Mouse (Mus musculus): ENCODE data around the gene Mrpl1. TPM values are rescaled to one million over a fixed set of nuclear protein-coding genes. Genes with fewer than 3 reads are reported as not detected.
A peak's percentile ranks its signal among the peaks of the same experiment; 100 is the strongest.

The Mrpl1 gene
- total RNA-seq, 2 experiments from 2014 or later = 14.1 to 15.1 TPM

- intact Hi-C loops (cut with DNase I) = loop anchor here (1.0 kb wide), 1 partner anchor 48 kb away; no protein-coding TSS in a partner anchor
- peak overlapping the region; percentile 91 for H3K27ac ChIP-seq
- peak; percentile 89 to 93 for DNase-seq (ENCODE audit: extremely low spot score in 1 of 2, low spot score in 2 of 2)
- TF ChIP-seq CTCF (IDR thresholded peaks at IDR 0.05) = no peak
- H3K4me3 ChIP-seq = peak overlapping the region; percentile 80
These were observed 757 bp downstream of the Mrpl1 start for GRCm38 (mm10) chr5:96209916-96210583.

GRCm38 (mm10) chr5:96218648-96219047, 9.4 kb downstream of the Mrpl1 start:
- DNase-seq (ENCODE audit: extremely low spot score in 1 of 2, low spot score in 2 of 2) = no peak
- Histone ChIP-seq H3K4me3 (no peak overlapping the region), H3K27ac (no peak overlapping the region)
- intact Hi-C loops (cut with DNase I) = no loop called here
- TF ChIP-seq CTCF (IDR thresholded peaks at IDR 0.05) = no peak

GRCm38 (mm10) chr5:96219512-96219911, 10.2 kb downstream of the Mrpl1 start:
- intact Hi-C loops (cut with DNase I) = no loop called here
- no peak overlapping the region for H3K4me3 ChIP-seq
- DNase-seq (ENCODE audit: extremely low spot score in 1 of 2, low spot score in 2 of 2) = no peak
- H3K27ac ChIP-seq = no peak overlapping the region
- no peak for TF ChIP-seq CTCF (IDR thresholded peaks at IDR 0.05)

- DNase-seq (ENCODE audit: extremely low spot score in 1 of 2, low spot score in 2 of 2) = no peak
- TF ChIP-seq CTCF (IDR thresholded peaks at IDR 0.05) = no peak
- Histone ChIP-seq H3K4me3 (no peak overlapping the region), H3K27ac (no peak overlapping the region)
- intact Hi-C loops (cut with DNase I) = no loop called here
These were observed 12.0 kb downstream of the Mrpl1 start for GRCm38 (mm10) chr5:96221298-96221697.

- no peak for TF ChIP-seq CTCF (IDR thresholded peaks at IDR 0.05)
- H3K27ac ChIP-seq = no peak overlapping the region
- intact Hi-C loops (cut with DNase I) = no loop called here
- no peak for DNase-seq (ENCODE audit: extremely low spot score in 1 of 2, low spot score in 2 of 2)
- no peak overlapping the region for H3K4me3 ChIP-seq
These were observed 12.7 kb downstream of the Mrpl1 start for GRCm38 (mm10) chr5:96221812-96222585.

GRCm38 (mm10) chr5:96222964-96223363, 13.7 kb downstream of the Mrpl1 start:
- Histone ChIP-seq H3K4me3 (no peak overlapping the region), H3K27ac (no peak overlapping the region)
- DNase-seq (ENCODE audit: extremely low spot score in 1 of 2, low spot score in 2 of 2) = no peak
- no peak for TF ChIP-seq CTCF (IDR thresholded peaks at IDR 0.05)
- intact Hi-C loops (cut with DNase I) = no loop called here

- H3K27ac ChIP-seq = no peak overlapping the region
- TF ChIP-seq CTCF (IDR thresholded peaks at IDR 0.05) = no peak
These were observed 17.2 kb downstream of the Mrpl1 start for GRCm38 (mm10) chr5:96226490-96226889.

GRCm38 (mm10) chr5:96228967-96229366, 19.7 kb downstream of the Mrpl1 start:
- Histone ChIP-seq H3K4me3 (no peak overlapping the region), H3K27ac (no peak overlapping the region)
- DNase-seq (ENCODE audit: extremely low spot score in 1 of 2, low spot score in 2 of 2) = no peak
- TF ChIP-seq CTCF (IDR thresholded peaks at IDR 0.05) = no peak
- intact Hi-C loops (cut with DNase I) = no loop called here

More at GRCm38 (mm10) chr5:96226490-96226889, 17.2 kb downstream of the Mrpl1 start:
- intact Hi-C loops (cut with DNase I) = no loop called here
- H3K4me3 ChIP-seq = no peak overlapping the region
- no peak for DNase-seq (ENCODE audit: extremely low spot score in 1 of 2, low spot score in 2 of 2)

GRCm38 (mm10) chr5:96238797-96239196, 29.5 kb downstream of the Mrpl1 start:
- no peak for DNase-seq (ENCODE audit: extremely low spot score in 1 of 2, low spot score in 2 of 2)
- no peak overlapping the region for H3K4me3 ChIP-seq
- no peak overlapping the region for H3K27ac ChIP-seq
- no peak; the same call in 1 of the 2 replicates for TF ChIP-seq CTCF (IDR thresholded peaks at IDR 0.05)
- intact Hi-C loops (cut with DNase I) = no loop called here

- no peak for TF ChIP-seq CTCF (IDR thresholded peaks at IDR 0.05)
- H3K27ac ChIP-seq = no peak overlapping the region
- DNase-seq (ENCODE audit: extremely low spot score in 1 of 2, low spot score in 2 of 2) = no peak
- H3K4me3 ChIP-seq = no peak overlapping the region
- intact Hi-C loops (cut with DNase I) = no loop called here
These were observed 31.6 kb downstream of the Mrpl1 start for GRCm38 (mm10) chr5:96240856-96241255.

- intact Hi-C loops (cut with DNase I) = no loop called here
- Histone ChIP-seq H3K4me3 (no peak overlapping the region), H3K27ac (no peak overlapping the region)
- TF ChIP-seq CTCF (IDR thresholded peaks at IDR 0.05) = no peak
- no peak for DNase-seq (ENCODE audit: extremely low spot score in 1 of 2, low spot score in 2 of 2)
These were observed 35.2 kb downstream of the Mrpl1 start for GRCm38 (mm10) chr5:96244511-96244910.

- DNase-seq (ENCODE audit: extremely low spot score in 1 of 2, low spot score in 2 of 2) = no peak
- intact Hi-C loops (cut with DNase I) = no loop called here
- Histone ChIP-seq H3K4me3 (no peak overlapping the region), H3K27ac (no peak overlapping the region)
- no peak for TF ChIP-seq CTCF (IDR thresholded peaks at IDR 0.05)
These were observed 44.7 kb downstream of the Mrpl1 start for GRCm38 (mm10) chr5:96253995-96254394.

Measured in left cerebral cortex, adult 2 months (tissue).